Mouse (Mus musculus): ENCODE measurements around the gene Chn1.

The Chn1 gene

DNA sequence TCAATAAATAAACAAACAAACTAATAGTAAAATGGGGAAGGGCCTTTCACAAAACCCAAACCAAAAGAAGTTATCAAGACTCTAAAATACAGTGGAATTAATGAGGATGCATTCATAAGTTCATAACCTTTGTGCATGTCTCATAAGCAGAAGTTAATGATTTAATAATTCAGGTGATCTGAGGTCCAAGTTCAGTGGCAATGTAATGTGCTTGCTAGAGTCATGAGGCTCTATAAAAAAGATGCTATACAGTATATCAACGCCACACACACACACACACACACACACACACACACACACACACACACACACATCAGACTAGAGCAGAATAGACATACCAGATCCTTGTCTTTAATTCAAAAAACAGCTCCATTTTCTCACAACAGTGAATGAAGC lies 28.8 kb downstream of the Chn1 start:
- DNase-seq (ENCODE audit: low read depth in 1 of 2, low spot score in 2 of 2), result no peak

DNA sequence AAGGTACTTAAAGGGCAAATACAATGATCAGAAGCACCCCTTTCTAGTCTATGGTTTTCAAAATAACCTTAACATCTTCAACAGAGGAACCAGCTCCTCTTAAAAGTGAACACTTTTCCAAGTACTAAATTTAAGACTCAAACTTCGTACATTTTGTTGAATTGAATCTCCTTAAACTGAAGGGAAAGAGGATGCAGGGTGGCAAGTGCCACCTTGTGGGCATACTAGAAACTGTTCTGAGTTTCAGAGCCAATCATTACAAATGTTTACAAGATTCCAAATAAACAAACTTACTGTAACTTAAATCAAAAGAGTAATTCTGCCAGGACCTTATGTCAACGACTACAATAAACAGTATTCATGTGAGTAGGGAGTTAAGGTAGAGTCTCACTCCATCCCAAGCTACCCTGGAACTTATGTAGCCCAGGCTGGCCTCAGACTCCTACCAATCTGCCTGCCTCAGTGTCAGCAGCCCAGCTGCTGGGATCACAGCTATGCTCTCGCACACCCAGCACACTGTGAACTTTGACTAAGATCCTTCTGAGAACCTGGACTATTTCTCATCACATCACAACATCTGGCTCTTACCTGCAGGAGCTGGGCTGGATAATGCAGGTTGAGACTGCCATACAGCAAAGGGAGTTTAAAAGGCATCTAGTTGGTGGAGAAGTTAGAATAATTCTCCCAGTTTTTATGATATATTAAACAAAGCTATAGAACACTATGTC lies 29.3 kb downstream of the Chn1 start:
- no peak for DNase-seq (ENCODE audit: low read depth in 1 of 2, low spot score in 2 of 2)

- no peak for DNase-seq (ENCODE audit: low read depth in 1 of 2, low spot score in 2 of 2)
These were observed 33.9 kb downstream of the Chn1 start for GRCm38 (mm10) chr2:73741286-73741685.

GRCm38 (mm10) chr2:73727868-73728267 lies 47.3 kb downstream of the Chn1 start:
- DNase-seq (ENCODE audit: low read depth in 1 of 2, low spot score in 2 of 2), result no peak

GRCm38 (mm10) chr2:73724934-73725333 lies 50.2 kb downstream of the Chn1 start:
- no peak for DNase-seq (ENCODE audit: low read depth in 1 of 2, low spot score in 2 of 2)

DNA sequence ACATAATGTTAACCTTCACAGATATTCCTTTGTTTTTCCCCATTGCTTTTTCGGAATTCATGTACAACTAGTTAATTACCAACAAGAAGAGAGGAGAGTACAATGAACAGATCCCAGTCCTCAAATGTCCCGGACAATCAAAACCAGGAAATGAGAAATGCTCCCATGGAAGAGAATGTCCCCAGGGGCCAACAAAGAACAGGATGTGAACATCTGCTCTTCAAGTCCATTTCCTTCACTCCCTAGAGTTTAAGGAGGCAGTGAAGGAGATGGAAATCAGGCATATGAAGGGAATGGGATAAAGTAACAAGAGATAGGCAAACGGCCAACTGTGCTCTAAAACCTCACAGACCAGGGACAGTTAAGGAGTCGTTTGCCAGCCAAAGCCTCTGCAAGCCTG lies 53.3 kb downstream of the Chn1 start:
- DNase-seq (ENCODE audit: low read depth in 1 of 2, low spot score in 2 of 2), result no peak

DNA sequence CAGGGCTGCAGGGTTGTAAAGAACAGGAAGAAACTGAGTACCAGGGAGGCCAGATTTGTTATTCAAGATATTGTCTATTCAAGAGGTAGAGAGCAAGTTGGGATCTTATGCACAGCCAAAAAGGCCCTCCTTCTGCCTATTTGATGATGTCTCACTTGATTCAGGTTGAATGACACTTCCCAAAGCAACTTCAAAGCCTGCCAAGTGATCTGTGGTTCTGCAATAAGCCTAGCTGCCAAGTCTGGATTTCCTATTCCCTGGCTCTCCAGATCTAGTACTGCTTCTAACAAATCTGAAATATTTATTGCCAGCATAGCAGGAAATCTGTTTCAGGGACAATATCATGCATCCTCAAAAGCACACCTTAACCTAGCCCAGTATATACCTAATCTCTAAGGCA lies 62.7 kb downstream of the Chn1 start:
- no peak for DNase-seq (ENCODE audit: low read depth in 1 of 2, low spot score in 2 of 2)

GRCm38 (mm10) chr2:73693045-73693444 lies 82.1 kb downstream of the Chn1 start:
- no peak for DNase-seq (ENCODE audit: low read depth in 1 of 2, low spot score in 2 of 2)

DNA sequence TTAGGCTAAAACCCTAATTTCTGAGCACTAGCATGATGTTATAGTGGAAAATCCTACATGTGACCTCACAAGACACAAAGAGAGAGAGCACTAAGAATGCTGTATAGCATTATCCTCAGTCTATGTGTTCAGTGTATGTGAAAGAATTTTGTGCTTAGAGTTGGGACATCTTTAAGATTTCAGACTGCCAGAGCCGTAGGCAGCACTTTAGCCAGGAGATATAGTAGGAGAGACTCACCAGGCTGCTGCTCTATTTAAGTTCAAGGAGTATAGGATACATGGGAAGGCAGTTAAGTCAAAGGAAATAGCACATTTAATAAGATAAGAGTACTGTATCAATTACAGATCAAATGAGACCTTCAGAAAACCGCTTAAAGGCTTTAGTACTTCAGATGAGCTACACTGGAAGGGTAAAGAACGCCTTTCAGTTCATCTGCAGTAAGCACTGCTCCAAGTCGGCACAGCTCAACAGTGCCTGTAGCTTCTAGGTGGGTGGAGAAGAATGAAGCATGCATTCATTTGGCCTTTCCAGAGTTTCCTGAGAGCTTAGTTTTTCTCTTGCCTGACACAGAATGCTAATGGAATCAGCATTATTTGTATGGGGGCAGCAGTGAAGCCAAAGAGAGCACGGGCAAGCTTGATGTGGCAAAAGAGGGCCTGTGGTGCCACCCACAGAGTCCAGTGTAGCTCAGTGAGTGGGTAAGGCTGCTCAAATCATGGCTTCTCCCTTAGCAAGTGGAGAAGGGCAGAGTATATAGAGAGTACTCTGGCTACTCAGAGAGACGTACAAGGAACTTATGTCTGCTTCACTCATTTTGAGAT lies 84.2 kb downstream of the Chn1 start:
- DNase-seq (ENCODE audit: low read depth in 1 of 2, low spot score in 2 of 2), result no peak

- no peak for DNase-seq (ENCODE audit: low read depth in 1 of 2, low spot score in 2 of 2)
These were observed 92.6 kb downstream of the Chn1 start for GRCm38 (mm10) chr2:73682500-73682899.

- no peak for DNase-seq (ENCODE audit: low read depth in 1 of 2, low spot score in 2 of 2)
These were observed 94.6 kb downstream of the Chn1 start for GRCm38 (mm10) chr2:73680425-73681027.

- no peak for DNase-seq (ENCODE audit: low read depth in 1 of 2, low spot score in 2 of 2)
These were observed 106.5 kb downstream of the Chn1 start for GRCm38 (mm10) chr2:73668608-73669007.

GRCm38 (mm10) chr2:73660566-73661134 lies 114.5 kb downstream of the Chn1 start:
- no peak for DNase-seq (ENCODE audit: low read depth in 1 of 2, low spot score in 2 of 2)

DNA sequence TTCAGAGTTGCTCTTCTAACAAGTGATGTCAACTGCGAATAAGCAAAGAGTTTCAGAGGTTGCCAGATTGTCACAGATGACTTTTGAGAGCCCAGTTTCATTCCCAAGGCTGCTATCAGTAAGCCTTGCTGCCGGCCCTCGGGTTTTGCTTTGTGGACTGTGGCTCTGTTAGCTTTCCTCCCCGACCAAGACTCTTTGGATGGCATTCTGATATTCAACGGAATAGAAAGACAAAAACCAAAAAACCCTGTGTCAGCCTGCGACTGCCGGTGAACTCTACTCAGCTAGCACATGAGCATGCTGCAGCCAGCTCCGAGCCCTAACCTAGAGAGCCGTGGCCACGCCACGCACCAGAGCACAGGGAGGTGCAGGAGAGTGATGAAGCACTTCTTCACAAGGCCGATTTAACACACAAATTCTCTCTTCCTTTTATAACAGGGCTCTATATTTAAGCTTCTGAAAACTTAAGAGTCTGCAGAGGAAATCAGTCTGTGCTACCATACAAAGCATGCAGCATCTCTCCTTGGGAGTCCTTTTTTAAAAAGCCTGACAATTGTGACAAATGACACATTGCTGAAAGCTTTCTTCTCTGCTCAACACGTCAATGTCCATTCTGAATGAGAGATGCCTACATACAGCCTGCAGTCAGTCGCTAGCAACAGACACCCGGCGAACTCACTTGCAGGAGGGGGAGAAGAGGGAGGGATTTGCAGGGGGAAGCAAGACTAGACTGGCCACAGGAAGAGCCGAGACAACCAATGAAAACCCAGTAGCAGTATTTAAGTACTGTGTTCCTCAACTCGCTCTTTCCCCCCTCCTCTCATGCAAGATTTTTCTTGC lies 115.2 kb downstream of the Chn1 start:
- no peak for DNase-seq (ENCODE audit: low read depth in 1 of 2, low spot score in 2 of 2)

- no peak for DNase-seq (ENCODE audit: low read depth in 1 of 2, low spot score in 2 of 2)
These were observed 116.1 kb downstream of the Chn1 start for GRCm38 (mm10) chr2:73659041-73659440.

GRCm38 (mm10) chr2:73657961-73658360 lies 117.2 kb downstream of the Chn1 start:
- DNase-seq (ENCODE audit: low read depth in 1 of 2, low spot score in 2 of 2), result no peak

DNA sequence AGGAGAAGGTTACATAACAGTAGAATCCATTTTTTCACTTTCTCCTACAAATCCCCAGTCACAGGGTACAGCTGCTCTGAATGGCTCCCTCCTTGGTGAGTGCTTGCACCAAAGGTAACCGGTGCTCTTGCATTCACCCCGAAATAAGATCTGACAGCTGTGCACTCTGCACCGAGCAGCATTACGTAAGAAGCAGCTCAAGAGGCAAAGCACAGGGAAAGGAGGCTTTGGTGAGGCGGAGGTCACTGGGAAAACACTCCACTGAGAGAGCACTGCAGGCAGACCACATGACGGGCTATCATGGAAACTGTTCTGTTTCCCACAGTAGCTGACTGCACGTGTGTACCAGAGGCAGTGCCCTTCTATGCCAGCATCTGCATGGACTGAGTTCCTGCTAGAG lies 118.0 kb downstream of the Chn1 start:
- DNase-seq (ENCODE audit: low read depth in 1 of 2, low spot score in 2 of 2), result no peak

DNA sequence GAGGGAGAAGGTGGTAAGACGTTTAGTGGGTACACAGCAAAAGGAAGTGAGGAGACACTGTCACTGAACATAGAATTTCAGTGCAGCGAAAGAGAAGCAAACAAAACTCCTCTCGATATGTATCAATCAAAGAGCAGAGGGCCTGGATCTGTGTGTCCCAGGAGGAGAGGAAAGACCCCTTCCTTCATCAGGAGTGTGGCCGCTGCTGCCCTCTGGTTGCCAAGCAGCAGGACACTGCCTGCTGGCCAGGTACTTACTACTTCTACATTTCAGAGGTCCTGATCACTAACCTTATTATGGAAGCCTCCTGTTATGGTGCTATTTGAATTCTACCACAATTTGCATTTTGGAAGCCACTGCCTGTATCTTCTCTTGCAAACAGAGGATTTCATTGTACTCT lies 119.5 kb downstream of the Chn1 start:
- no peak for DNase-seq (ENCODE audit: low read depth in 1 of 2, low spot score in 2 of 2)

- no peak for DNase-seq (ENCODE audit: low read depth in 1 of 2, low spot score in 2 of 2)
These were observed 120.3 kb downstream of the Chn1 start for GRCm38 (mm10) chr2:73654892-73655243.

DNA sequence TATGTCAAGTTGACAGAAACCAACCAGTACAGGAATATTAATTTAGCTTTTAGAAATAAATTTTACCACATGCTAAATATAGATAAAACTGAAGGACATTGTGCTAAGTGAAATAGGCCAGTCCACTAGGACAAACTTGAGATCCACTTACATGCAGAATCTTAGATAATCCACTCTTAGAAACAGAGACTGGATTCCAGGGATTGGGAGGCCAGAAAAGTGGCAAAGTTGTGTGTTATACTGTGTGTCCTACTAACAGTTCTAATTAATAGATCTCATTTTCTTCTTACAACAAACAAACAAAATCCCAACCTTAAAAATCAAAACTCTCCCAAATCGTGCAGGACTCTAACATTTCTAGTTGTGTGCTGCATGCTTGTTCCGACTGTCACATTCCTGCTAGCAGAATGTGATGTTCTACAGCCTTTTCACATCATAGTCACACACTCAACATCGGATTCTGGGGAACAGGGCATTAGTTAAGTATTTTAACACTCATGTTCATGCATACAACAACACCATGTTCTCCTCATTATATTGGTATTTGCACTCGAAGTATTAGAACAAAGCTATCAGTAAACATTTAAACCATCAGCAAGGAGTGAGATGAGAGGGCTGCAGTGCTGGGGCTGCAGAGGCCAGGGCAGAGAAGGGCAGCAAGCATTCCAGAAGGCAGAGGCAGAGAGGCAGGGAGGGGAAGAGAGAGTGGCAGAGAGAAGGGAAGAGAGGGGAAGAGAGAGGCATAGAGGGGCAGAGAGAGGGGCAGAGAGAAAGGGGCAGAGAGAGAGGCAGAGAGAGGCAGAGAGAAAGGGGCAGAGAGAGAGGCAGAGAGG lies 120.9 kb downstream of the Chn1 start:
- no peak for DNase-seq (ENCODE audit: low read depth in 1 of 2, low spot score in 2 of 2)

Data from monocyte, adult 2 months (primary cell).